Mouse (Mus musculus): ENCODE measurements at regions not wholly inside any gene's neighbourhood (a gene's known extent, or its start where the extent isn't known, plus 50 kb on each side); places are given as distances from the start of the nearest gene placed in this dataset.

- ATAC-seq (replicated peaks; ENCODE audit: insufficient number of reproducible peaks, low FRiP score, low TSS enrichment): no peak
- no peak overlapping the region for H3K27ac ChIP-seq (ENCODE audit: low read depth, low read length)
These were observed 335.7 kb upstream of the Cited2 start for GRCm38 (mm10) chr10:17387296-17387695.

GRCm38 (mm10) chr10:17395495-17396224, 327.4 kb upstream of the Cited2 start:
- Histone ChIP-seq H3K9me3 (replicated peaks; ENCODE audit: control insufficient read depth, low read length) (no peaks in the 10 kb centered on the region), H3K27ac (ENCODE audit: low read depth, low read length) (no peak overlapping the region), H3K4me1 (ENCODE audit: control insufficient read depth, insufficient read depth, low read length) (no peaks in the 10 kb centered on the region), H3K36me3 (ENCODE audit: control insufficient read depth, insufficient read depth, low read length) (no peaks in the 10 kb centered on the region), H3K4me2 (no peak overlapping the region), H3K27me3 (ENCODE audit: control insufficient read depth, insufficient read depth, low read length) (no peaks in the 10 kb centered on the region), H3K4me3 (ENCODE audit: low read depth, low read length) (no peak overlapping the region), H3K9ac (ENCODE audit: low read depth, low read length) (no peak overlapping the region)
- ATAC-seq (replicated peaks; ENCODE audit: insufficient number of reproducible peaks, low FRiP score, low TSS enrichment): no peak
- WGBS (ENCODE audit: insufficient replicate concordance): 89% methylated on average over 8 of the region's 8 CpGs

More at GRCm38 (mm10) chr10:17387296-17387695, 335.7 kb upstream of the Cited2 start:
- WGBS (ENCODE audit: insufficient replicate concordance): 46% methylated on average over 4 of the region's 4 CpGs
- H3K9me3 ChIP-seq (replicated peaks; ENCODE audit: control insufficient read depth, low read length): no peaks in the 10 kb centered on the region
- H3K4me1 ChIP-seq (ENCODE audit: control insufficient read depth, insufficient read depth, low read length): no peaks in the 10 kb centered on the region
- no peak overlapping the region for H3K9ac ChIP-seq (ENCODE audit: low read depth, low read length)
- H3K4me3 ChIP-seq (ENCODE audit: low read depth, low read length): no peak overlapping the region
- no peak overlapping the region for H3K4me2 ChIP-seq
- no peaks in the 10 kb centered on the region for H3K36me3 ChIP-seq (ENCODE audit: control insufficient read depth, insufficient read depth, low read length)
- H3K27me3 ChIP-seq (ENCODE audit: control insufficient read depth, insufficient read depth, low read length): no peaks in the 10 kb centered on the region

- H3K36me3 ChIP-seq (ENCODE audit: control insufficient read depth, insufficient read depth, low read length): no peaks in the 10 kb centered on the region
- no peak overlapping the region for H3K4me2 ChIP-seq
- no peaks in the 10 kb centered on the region for H3K4me1 ChIP-seq (ENCODE audit: control insufficient read depth, insufficient read depth, low read length)
- H3K9ac ChIP-seq (ENCODE audit: low read depth, low read length): no peak overlapping the region
- H3K9me3 ChIP-seq (replicated peaks; ENCODE audit: control insufficient read depth, low read length): no peaks in the 10 kb centered on the region; the same call in 1 of the 2 replicates
- no peaks in the 10 kb centered on the region for H3K27me3 ChIP-seq (ENCODE audit: control insufficient read depth, insufficient read depth, low read length)
- no peak overlapping the region for H3K4me3 ChIP-seq (ENCODE audit: low read depth, low read length)
- H3K27ac ChIP-seq (ENCODE audit: low read depth, low read length): no peak overlapping the region
- no peak for ATAC-seq (replicated peaks; ENCODE audit: insufficient number of reproducible peaks, low FRiP score, low TSS enrichment)
These were observed 319.1 kb upstream of the Cited2 start for GRCm38 (mm10) chr10:17403899-17404298.

GRCm38 (mm10) chr10:17407854-17408606, 315.0 kb upstream of the Cited2 start:
- Histone ChIP-seq H3K27ac (ENCODE audit: low read depth, low read length) (no peak overlapping the region), H3K36me3 (ENCODE audit: control insufficient read depth, insufficient read depth, low read length) (no peaks in the 10 kb centered on the region), H3K4me2 (no peak overlapping the region), H3K9ac (ENCODE audit: low read depth, low read length) (no peak overlapping the region), H3K4me3 (ENCODE audit: low read depth, low read length) (no peak overlapping the region), H3K27me3 (ENCODE audit: control insufficient read depth, insufficient read depth, low read length) (no peaks in the 10 kb centered on the region), H3K9me3 (replicated peaks; ENCODE audit: control insufficient read depth, low read length) (no peaks in the 10 kb centered on the region; the same call in 1 of the 2 replicates), H3K4me1 (ENCODE audit: control insufficient read depth, insufficient read depth, low read length) (peaks cover 4% of the 10 kb centered on the region; the same call in 1 of the 2 replicates)
- 26% methylated on average over 2 of the region's 2 CpGs for WGBS (ENCODE audit: insufficient replicate concordance)
- no peak for ATAC-seq (replicated peaks; ENCODE audit: insufficient number of reproducible peaks, low FRiP score, low TSS enrichment)

GRCm38 (mm10) chr10:17408781-17409180, 314.2 kb upstream of the Cited2 start:
- Histone ChIP-seq H3K9me3 (replicated peaks; ENCODE audit: control insufficient read depth, low read length) (no peaks in the 10 kb centered on the region; the same call in 1 of the 2 replicates), H3K36me3 (ENCODE audit: control insufficient read depth, insufficient read depth, low read length) (no peaks in the 10 kb centered on the region), H3K27ac (ENCODE audit: low read depth, low read length) (no peak overlapping the region), H3K4me1 (ENCODE audit: control insufficient read depth, insufficient read depth, low read length) (peaks cover 4% of the 10 kb centered on the region; the same call in 1 of the 2 replicates), H3K4me3 (ENCODE audit: low read depth, low read length) (no peak overlapping the region), H3K27me3 (ENCODE audit: control insufficient read depth, insufficient read depth, low read length) (no peaks in the 10 kb centered on the region), H3K4me2 (no peak overlapping the region), H3K9ac (ENCODE audit: low read depth, low read length) (no peak overlapping the region)
- 47% methylated on average over 1 of the region's 1 CpGs for WGBS (ENCODE audit: insufficient replicate concordance)
- no peak for ATAC-seq (replicated peaks; ENCODE audit: insufficient number of reproducible peaks, low FRiP score, low TSS enrichment)

GRCm38 (mm10) chr10:17411300-17411987, 311.6 kb upstream of the Cited2 start:
- Histone ChIP-seq H3K4me1 (ENCODE audit: control insufficient read depth, insufficient read depth, low read length) (peaks cover 4% of the 10 kb centered on the region; the same call in 1 of the 2 replicates), H3K36me3 (ENCODE audit: control insufficient read depth, insufficient read depth, low read length) (no peaks in the 10 kb centered on the region), H3K4me3 (ENCODE audit: low read depth, low read length) (no peak overlapping the region), H3K4me2 (no peak overlapping the region), H3K27me3 (ENCODE audit: control insufficient read depth, insufficient read depth, low read length) (no peaks in the 10 kb centered on the region), H3K9ac (ENCODE audit: low read depth, low read length) (no peak overlapping the region), H3K9me3 (replicated peaks; ENCODE audit: control insufficient read depth, low read length) (no peaks in the 10 kb centered on the region), H3K27ac (ENCODE audit: low read depth, low read length) (no peak overlapping the region)
- WGBS (ENCODE audit: insufficient replicate concordance): 47% methylated on average over 4 of the region's 4 CpGs
- no peak for ATAC-seq (replicated peaks; ENCODE audit: insufficient number of reproducible peaks, low FRiP score, low TSS enrichment)

GRCm38 (mm10) chr10:17415112-17415511, 307.9 kb upstream of the Cited2 start:
- no peak overlapping the region for H3K9ac ChIP-seq (ENCODE audit: low read depth, low read length)
- H3K36me3 ChIP-seq (ENCODE audit: control insufficient read depth, insufficient read depth, low read length): no peaks in the 10 kb centered on the region
- no peak overlapping the region for H3K4me2 ChIP-seq
- WGBS (ENCODE audit: insufficient replicate concordance): 81% methylated on average over 3 of the region's 3 CpGs
- peaks cover 4% of the 10 kb centered on the region; the same call in 1 of the 2 replicates for H3K4me1 ChIP-seq (ENCODE audit: control insufficient read depth, insufficient read depth, low read length)
- H3K4me3 ChIP-seq (ENCODE audit: low read depth, low read length): no peak overlapping the region
- no peaks in the 10 kb centered on the region for H3K27me3 ChIP-seq (ENCODE audit: control insufficient read depth, insufficient read depth, low read length)
- H3K9me3 ChIP-seq (replicated peaks; ENCODE audit: control insufficient read depth, low read length): no peaks in the 10 kb centered on the region
- no peak for ATAC-seq (replicated peaks; ENCODE audit: insufficient number of reproducible peaks, low FRiP score, low TSS enrichment)
- H3K27ac ChIP-seq (ENCODE audit: low read depth, low read length): no peak overlapping the region

GRCm38 (mm10) chr10:17416121-17416520, 306.9 kb upstream of the Cited2 start:
- H3K4me1 ChIP-seq (ENCODE audit: control insufficient read depth, insufficient read depth, low read length): peaks cover 3% of the 10 kb centered on the region; the same call in 1 of the 2 replicates
- ATAC-seq (replicated peaks; ENCODE audit: insufficient number of reproducible peaks, low FRiP score, low TSS enrichment): no peak
- no peaks in the 10 kb centered on the region for H3K27me3 ChIP-seq (ENCODE audit: control insufficient read depth, insufficient read depth, low read length)
- no peak overlapping the region for H3K27ac ChIP-seq (ENCODE audit: low read depth, low read length)
- H3K9ac ChIP-seq (ENCODE audit: low read depth, low read length): no peak overlapping the region
- H3K36me3 ChIP-seq (ENCODE audit: control insufficient read depth, insufficient read depth, low read length): no peaks in the 10 kb centered on the region
- no peak overlapping the region for H3K4me2 ChIP-seq
- WGBS (ENCODE audit: insufficient replicate concordance): 79% methylated on average over 1 of the region's 1 CpGs
- H3K9me3 ChIP-seq (replicated peaks; ENCODE audit: control insufficient read depth, low read length): no peaks in the 10 kb centered on the region
- H3K4me3 ChIP-seq (ENCODE audit: low read depth, low read length): no peak overlapping the region
